Mouse (Mus musculus): ENCODE data around the gene Fmo1. TPM values are rescaled to one million over a fixed set of nuclear protein-coding genes. Genes with fewer than 3 reads are reported as not detected.

The Fmo1 gene
- polyA plus RNA-seq (2015; fragmentation: Nextera tagmentation; extraction: Ambion mirVana), result 9.1 and 13.1 TPM in 2 replicates

DNA sequence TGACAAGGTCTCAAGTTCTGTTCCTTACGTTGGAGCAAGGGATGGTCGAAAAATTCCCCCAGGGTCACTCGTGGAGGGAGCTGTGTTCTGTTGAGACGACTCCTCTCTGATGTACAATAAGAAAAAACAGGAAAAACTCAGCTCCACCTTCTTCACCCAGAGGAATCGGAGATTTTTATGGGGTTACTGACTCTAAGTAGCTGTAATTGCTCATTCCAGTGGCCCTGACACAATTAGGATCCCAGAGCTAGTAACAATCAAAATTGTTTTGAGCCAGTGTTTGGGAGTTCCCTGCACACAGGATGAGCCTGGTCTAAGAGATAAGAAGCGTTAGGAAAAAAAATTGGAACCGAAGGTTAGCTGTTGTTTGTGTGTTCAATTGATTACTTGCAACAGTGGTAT lies at the start of gene Fmo1:
Gene Fmo1 (minus strand): TSS at position 331 of the 402 bp plus-strand sequence.
- no peaks in the 10 kb centered on the region for H3K4me1 ChIP-seq (replicated peaks)
- H3K27me3 ChIP-seq, result no peaks in the 10 kb centered on the region
- no peaks in the 10 kb centered on the region for H3K36me3 ChIP-seq
- no peak within 1 kb of the TSS for H3K9ac ChIP-seq
- no peak within 1 kb of the TSS for H3K4me2 ChIP-seq
- 50% methylated on average over 7 of the region's 7 CpGs for WGBS
- ATAC-seq (replicated peaks; ENCODE audit: insufficient number of reproducible peaks, insufficient read depth, low FRiP score, low read depth), result no peak
- no peak within 1 kb of the TSS for H3K27ac ChIP-seq
- H3K9me3 ChIP-seq (replicated peaks), result 0 out of 2 replicates have a peak, but pooled peaks cover 6% of the 10 kb centered on the region
- H3K4me3 ChIP-seq, result no peak within 1 kb of the TSS

DNA sequence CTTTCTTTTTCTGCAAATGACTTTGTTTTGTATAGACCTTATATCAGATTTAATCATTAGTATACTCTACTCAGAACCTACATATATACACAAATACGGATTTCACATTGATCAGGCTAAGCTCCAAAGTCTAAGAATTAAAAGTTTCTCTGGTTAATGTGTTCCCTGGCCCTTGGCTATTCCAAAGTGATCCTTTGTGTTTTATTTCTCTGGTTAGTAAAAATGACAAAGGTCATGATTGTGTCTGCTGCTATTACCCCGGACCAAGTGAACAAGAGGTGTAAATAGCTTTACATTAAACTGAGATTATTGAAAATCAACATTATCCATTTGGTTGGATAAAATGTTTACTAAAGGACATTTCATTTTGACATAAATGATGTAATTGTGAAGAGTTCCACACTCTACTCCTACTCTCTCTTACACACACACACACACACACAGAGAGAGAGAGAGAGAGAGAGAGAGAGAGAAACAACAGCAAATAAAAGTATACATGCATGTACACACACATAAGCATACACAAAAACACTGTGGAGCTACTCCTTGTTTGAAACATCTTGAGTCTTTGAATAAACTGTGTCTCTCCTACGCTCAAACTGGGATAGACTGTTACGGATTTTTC lies 48.6 kb upstream of the Fmo1 start:
- WGBS, result 86% methylated on average over 4 of the region's 4 CpGs
- no peak for ATAC-seq (replicated peaks; ENCODE audit: insufficient number of reproducible peaks, insufficient read depth, low FRiP score, low read depth)
- H3K36me3 ChIP-seq, result no peaks in the 10 kb centered on the region

DNA sequence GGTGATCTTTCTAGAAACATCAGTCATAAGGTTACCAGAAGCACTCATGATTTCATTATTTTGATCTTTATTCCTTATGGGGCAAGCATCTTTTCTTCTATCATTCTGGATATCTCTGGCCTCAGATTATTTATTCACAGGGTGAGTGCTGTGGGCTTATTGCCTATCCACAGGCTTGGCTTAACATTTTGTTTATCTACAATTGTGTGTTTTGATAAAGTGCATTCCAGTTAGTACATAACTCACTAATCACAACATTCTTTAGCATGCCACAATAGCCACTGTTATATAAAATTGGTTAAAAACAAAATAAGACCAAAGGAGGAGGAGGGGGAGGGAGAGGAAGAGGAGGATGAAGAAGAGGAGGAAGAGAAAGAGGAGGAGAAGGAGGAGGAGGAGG lies 45.7 kb upstream of the Fmo1 start:
- Histone ChIP-seq H3K9ac (no peak overlapping the region), H3K4me3 (no peak overlapping the region), H3K27me3 (no peaks in the 10 kb centered on the region), H3K4me1 (replicated peaks) (no peaks in the 10 kb centered on the region), H3K9me3 (replicated peaks) (no peaks in the 10 kb centered on the region), H3K36me3 (no peaks in the 10 kb centered on the region), H3K4me2 (no peak overlapping the region), H3K27ac (no peak overlapping the region)
- no peak for ATAC-seq (replicated peaks; ENCODE audit: insufficient number of reproducible peaks, insufficient read depth, low FRiP score, low read depth)

More for the DNA sequence above, 48.6 kb upstream of the Fmo1 start:
- Histone ChIP-seq H3K4me2 (no peak overlapping the region), H3K27me3 (no peaks in the 10 kb centered on the region), H3K4me3 (no peak overlapping the region), H3K9me3 (replicated peaks) (no peaks in the 10 kb centered on the region), H3K4me1 (replicated peaks) (no peaks in the 10 kb centered on the region), H3K9ac (no peak overlapping the region), H3K27ac (no peak overlapping the region)

DNA sequence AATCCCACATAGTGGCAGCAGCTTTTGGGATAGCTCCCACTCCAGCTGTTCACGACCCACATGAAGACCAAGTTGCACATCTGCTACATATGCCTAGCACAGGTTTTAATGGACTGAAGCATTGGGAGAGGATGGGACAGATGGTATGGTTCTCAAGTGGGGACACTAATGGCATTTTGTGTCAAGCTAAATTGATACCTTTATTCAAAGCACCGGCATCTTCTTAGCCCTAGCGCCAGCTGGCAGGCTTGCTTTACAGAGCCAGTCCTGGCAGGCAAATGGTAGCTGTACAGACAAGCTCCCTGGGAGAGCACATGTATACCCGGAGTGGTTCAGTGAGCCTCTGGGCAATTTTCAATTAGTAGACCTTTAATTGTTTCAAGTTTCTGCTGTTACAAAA lies 35.5 kb upstream of the Fmo1 start:
- Histone ChIP-seq H3K27me3 (no peaks in the 10 kb centered on the region), H3K36me3 (no peaks in the 10 kb centered on the region), H3K4me1 (replicated peaks) (no peaks in the 10 kb centered on the region), H3K9me3 (replicated peaks) (no peaks in the 10 kb centered on the region; the same call in 1 of the 2 replicates), H3K9ac (no peak overlapping the region), H3K4me3 (no peak overlapping the region), H3K27ac (no peak overlapping the region), H3K4me2 (no peak overlapping the region)
- no peak for ATAC-seq (replicated peaks; ENCODE audit: insufficient number of reproducible peaks, insufficient read depth, low FRiP score, low read depth)
- WGBS, result 77% methylated on average over 4 of the region's 4 CpGs

DNA sequence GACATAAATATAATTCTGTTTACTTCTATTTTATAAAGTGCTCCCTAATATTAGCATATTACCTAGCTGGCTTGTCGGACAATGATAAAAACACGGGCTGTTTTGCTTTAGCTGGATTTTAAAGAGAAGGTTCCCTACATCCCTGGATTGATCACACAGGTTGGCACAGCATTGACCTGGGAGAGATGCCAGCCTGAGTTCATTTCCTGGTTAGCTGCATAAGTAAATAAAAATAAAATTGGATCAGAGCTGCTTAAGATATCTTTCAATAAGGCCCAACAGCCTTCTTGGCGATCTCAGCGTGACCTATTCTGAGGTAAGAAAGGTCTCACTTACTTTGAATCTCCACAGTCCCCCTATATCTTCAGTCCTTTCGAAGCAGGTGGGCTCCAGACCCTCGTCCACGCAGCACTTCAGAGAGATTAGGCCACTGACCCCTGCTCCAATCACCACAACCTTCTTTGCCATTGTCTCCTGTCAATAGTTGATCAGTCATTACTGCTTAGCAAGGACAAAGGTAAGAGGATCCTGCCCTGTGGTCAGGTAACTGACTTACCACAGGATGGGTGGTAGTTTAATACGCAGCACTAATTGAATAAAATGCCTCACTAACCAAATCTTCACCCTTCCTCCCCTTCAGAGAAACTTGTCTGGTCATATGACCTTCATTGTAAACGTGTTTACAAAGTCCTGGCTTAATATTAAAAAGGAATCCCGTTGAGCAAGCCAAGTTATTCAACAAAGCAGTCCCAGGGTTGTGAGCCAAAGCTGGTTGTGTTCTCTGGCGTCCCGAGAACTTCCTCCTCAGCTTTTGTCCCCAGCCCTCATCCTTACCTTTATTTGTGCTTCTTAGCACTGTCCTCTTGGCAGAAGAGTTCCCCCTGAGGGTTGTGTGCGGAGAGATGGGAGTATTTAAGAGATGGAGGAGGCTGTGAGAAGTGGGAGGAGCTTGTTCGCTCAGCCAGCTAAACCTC lies 31.7 kb upstream of the Fmo1 start, which contains the start of gene Fmo2:
Gene Fmo2 (minus strand): TSS at position 889 of the 974 bp plus-strand sequence.
- H3K4me2 ChIP-seq, result no peak within 1 kb of the TSS
- H3K9ac ChIP-seq, result no peak within 1 kb of the TSS
- 63% methylated on average over 14 of the region's 14 CpGs for WGBS
- ATAC-seq (replicated peaks; ENCODE audit: insufficient number of reproducible peaks, insufficient read depth, low FRiP score, low read depth), result no peak
- no peaks in the 10 kb centered on the region for H3K27me3 ChIP-seq
- H3K27ac ChIP-seq, result no peak within 1 kb of the TSS
- H3K4me1 ChIP-seq (replicated peaks), result no peaks in the 10 kb centered on the region
- no peaks in the 10 kb centered on the region for H3K36me3 ChIP-seq
- H3K4me3 ChIP-seq, result no peak within 1 kb of the TSS
- no peaks in the 10 kb centered on the region for H3K9me3 ChIP-seq (replicated peaks)

DNA sequence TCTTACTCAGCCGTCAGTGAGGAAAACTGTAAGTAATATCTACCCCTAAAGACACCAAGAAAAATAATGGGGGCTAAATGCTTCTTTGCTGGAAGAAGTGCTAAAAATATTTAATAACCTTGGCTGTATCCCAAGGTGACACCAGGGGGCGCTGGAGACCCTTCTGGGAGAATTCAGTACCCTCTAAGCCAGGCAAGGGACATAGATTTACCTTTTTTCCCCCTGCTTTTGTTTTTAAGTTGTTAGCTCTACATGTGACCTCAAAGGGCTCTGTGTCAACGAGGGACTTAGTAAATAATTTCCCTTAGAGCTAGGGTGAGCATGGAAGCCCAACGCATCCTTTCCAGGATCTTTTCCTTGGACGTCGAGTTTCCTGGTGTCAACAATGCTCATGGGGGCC lies 29.5 kb upstream of the Fmo1 start:
- Histone ChIP-seq H3K4me2 (no peak overlapping the region), H3K4me3 (no peak overlapping the region), H3K9me3 (replicated peaks) (no peaks in the 10 kb centered on the region), H3K27ac (no peak overlapping the region), H3K4me1 (replicated peaks) (no peaks in the 10 kb centered on the region), H3K36me3 (no peaks in the 10 kb centered on the region), H3K27me3 (no peaks in the 10 kb centered on the region), H3K9ac (no peak overlapping the region)
- ATAC-seq (replicated peaks; ENCODE audit: insufficient number of reproducible peaks, insufficient read depth, low FRiP score, low read depth), result no peak
- WGBS, result 40% methylated on average over 6 of the region's 6 CpGs

DNA sequence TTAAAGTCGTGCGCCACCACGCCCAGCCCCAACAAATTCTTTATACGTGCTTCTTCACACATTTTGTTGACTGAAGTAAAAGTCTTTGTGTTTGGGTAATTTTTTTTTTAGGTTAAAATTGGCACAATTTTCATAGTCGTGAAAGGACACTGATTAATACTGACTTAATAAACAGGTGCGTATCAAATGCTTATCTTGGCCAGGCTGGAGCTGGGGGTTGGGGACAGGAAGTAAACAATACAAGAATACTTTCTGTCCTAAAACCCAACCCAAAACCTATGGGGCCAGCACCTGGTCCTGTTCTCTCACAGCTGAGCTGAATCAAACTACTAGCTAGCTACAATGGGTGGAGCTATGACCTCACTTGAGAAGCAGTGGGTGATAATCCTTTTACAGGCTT lies 26.6 kb upstream of the Fmo1 start:
- H3K4me3 ChIP-seq, result no peak overlapping the region
- no peak overlapping the region for H3K4me2 ChIP-seq
- H3K9ac ChIP-seq, result no peak overlapping the region
- H3K36me3 ChIP-seq, result no peaks in the 10 kb centered on the region
- H3K9me3 ChIP-seq (replicated peaks), result no peaks in the 10 kb centered on the region
- H3K4me1 ChIP-seq (replicated peaks), result no peaks in the 10 kb centered on the region
- WGBS, result 89% methylated on average over 6 of the region's 6 CpGs
- no peaks in the 10 kb centered on the region for H3K27me3 ChIP-seq
- no peak for ATAC-seq (replicated peaks; ENCODE audit: insufficient number of reproducible peaks, insufficient read depth, low FRiP score, low read depth)
- H3K27ac ChIP-seq, result no peak overlapping the region

DNA sequence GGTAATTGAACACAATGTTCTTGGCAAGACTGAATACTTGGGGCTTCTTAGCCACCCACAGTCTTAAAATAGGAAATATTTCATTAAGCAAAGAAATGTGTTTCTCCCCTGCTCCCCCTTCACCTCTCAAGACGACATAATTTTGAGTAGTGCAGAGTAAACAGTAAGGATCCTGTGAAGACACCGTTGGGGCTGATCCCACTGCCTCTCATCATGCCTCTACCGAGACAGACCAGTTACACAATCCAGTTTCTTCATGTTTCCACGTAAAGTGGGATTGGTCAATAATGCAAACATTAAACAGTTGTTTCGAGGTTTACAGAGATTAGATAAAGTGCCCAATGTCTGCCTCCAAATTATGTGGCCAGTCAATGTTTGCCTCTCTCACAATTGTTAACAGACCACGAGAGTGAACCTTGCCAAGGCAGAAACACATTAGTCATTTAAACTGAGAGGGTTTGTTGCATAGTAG lies 25.6 kb upstream of the Fmo1 start:
- Histone ChIP-seq H3K9ac (no peak overlapping the region), H3K27ac (no peak overlapping the region), H3K27me3 (no peaks in the 10 kb centered on the region), H3K36me3 (no peaks in the 10 kb centered on the region), H3K4me1 (replicated peaks) (no peaks in the 10 kb centered on the region), H3K4me3 (no peak overlapping the region), H3K9me3 (replicated peaks) (no peaks in the 10 kb centered on the region), H3K4me2 (no peak overlapping the region)
- no peak for ATAC-seq (replicated peaks; ENCODE audit: insufficient number of reproducible peaks, insufficient read depth, low FRiP score, low read depth)
- 43% methylated on average over 6 of the region's 6 CpGs for WGBS

DNA sequence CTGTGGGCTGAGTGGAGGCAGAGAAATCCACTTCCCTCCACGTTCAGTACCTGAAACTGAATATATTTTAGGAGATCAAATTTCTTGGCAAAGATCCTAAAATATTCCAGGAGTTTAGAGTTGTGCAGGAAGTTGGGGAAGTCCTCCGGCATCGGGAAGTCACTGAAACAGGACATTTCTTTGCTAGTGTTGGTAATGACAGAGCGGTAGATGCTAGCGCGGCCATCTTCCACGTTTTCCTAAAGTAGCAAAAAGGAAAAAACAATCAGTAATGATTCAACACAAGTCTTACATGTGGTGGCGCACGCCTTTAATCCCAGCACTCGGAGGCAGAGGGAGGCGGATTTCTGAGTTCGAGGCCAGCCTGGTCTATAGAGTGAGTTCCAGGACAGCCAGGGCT lies 22.2 kb upstream of the Fmo1 start:
- no peak overlapping the region for H3K4me2 ChIP-seq
- no peak for ATAC-seq (replicated peaks; ENCODE audit: insufficient number of reproducible peaks, insufficient read depth, low FRiP score, low read depth)
- H3K4me1 ChIP-seq (replicated peaks), result no peaks in the 10 kb centered on the region
- no peak overlapping the region for H3K4me3 ChIP-seq
- no peaks in the 10 kb centered on the region for H3K9me3 ChIP-seq (replicated peaks)
- H3K36me3 ChIP-seq, result no peaks in the 10 kb centered on the region
- H3K9ac ChIP-seq, result no peak overlapping the region
- H3K27ac ChIP-seq, result no peak overlapping the region
- WGBS, result 81% methylated on average over 12 of the region's 12 CpGs
- H3K27me3 ChIP-seq, result no peaks in the 10 kb centered on the region

DNA sequence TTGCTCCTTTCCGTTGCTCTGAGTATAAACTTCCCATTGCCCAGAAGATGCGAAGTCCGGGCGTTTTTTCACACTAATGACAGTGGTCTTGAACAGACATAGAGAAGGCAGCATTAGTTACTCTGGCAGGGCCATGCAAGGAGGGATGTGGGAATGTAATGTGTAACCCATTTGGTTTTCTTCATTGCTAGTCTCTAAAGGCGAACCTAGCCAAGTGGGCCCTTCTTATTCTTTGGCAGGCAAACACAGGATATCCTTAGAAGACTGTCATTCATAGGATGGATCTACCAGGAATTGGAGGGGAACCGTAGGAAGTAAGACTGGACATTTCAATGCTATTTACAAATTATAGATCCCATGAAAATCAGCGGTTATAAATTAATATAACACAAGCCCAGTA lies 21.2 kb upstream of the Fmo1 start:
- Histone ChIP-seq H3K4me2 (no peak overlapping the region), H3K27ac (no peak overlapping the region), H3K4me3 (no peak overlapping the region), H3K4me1 (replicated peaks) (no peaks in the 10 kb centered on the region), H3K9me3 (replicated peaks) (no peaks in the 10 kb centered on the region), H3K27me3 (no peaks in the 10 kb centered on the region), H3K9ac (no peak overlapping the region), H3K36me3 (no peaks in the 10 kb centered on the region)
- no peak for ATAC-seq (replicated peaks; ENCODE audit: insufficient number of reproducible peaks, insufficient read depth, low FRiP score, low read depth)
- WGBS, result 85% methylated on average over 7 of the region's 7 CpGs

DNA sequence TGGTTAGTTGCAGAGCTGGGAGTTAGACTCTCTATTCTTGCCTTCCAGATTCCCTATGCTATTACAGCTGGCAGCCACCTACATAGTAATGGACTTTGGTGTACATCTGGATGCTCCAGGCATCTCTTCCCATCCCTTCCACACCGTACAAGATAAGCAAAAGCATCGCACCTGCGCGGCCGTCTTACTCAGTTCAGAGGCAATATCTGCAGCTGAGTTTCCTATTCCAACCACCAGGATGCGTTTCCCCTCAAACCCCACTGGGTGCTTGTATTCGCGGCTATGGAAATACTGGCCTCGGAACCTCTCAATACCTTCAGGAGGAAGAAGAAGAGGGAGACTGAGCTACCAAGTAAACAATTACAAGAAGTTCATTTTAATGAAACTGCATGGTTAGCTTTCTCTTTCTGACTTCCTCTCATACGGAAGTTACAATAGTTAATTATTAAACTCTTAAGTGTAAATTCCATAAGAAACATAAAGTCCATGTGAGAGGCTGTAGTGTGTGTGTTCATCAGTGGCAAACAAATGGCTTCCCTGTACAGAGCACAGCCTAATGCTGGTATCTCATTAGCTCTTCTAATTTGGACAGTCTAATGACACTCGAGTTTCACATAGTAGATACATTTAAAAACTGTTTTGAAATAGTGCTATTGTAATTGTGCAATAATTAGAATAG lies 19.9 kb upstream of the Fmo1 start:
- no peaks in the 10 kb centered on the region for H3K36me3 ChIP-seq
- no peak overlapping the region for H3K9ac ChIP-seq
- 81% methylated on average over 11 of the region's 11 CpGs for WGBS
- H3K27me3 ChIP-seq, result no peaks in the 10 kb centered on the region
- no peak overlapping the region for H3K4me3 ChIP-seq
- no peaks in the 10 kb centered on the region for H3K4me1 ChIP-seq (replicated peaks)
- no peak overlapping the region for H3K27ac ChIP-seq
- no peak overlapping the region for H3K4me2 ChIP-seq
- no peak for ATAC-seq (replicated peaks; ENCODE audit: insufficient number of reproducible peaks, insufficient read depth, low FRiP score, low read depth)
- no peaks in the 10 kb centered on the region for H3K9me3 ChIP-seq (replicated peaks)

All from heart, embryonic 15.5 days (tissue).